In genomic region chr5:16293223-16293622, GRCm38 (mm10) we compare ENCODE assay signal across 9 mouse cellular contexts.
DNase-seq lines count a peak whose midpoint lies in the region; ATAC-seq lines count a peak whose summit lies in the region.
"Had no signal": no experiment of that assay in that cellular context is flagged by ENCODE, and none has a peak within 500 bp of the region (broad histone marks: within the 10 kb centered on the region; RNA-seq: fewer than 3 reads in every experiment).

No protein-coding gene starts in this region.

- H3K36me3 ChIP-seq in midbrain, embryonic 14.5 days (ENCODE audit: control insufficient read depth, insufficient read depth, low read length): no peaks in the 10 kb centered on the region
- no peaks in the 10 kb centered on the region for H3K36me3 ChIP-seq in midbrain, embryonic 15.5 days (replicated peaks)
- H3K36me3 ChIP-seq in embryonic facial prominence, embryonic 14.5 days (ENCODE audit: control insufficient read depth, insufficient read depth, low read length): no peaks in the 10 kb centered on the region

- H3K4me1 ChIP-seq in midbrain, embryonic 14.5 days (ENCODE audit: control insufficient read depth, insufficient read depth, low read length): no peaks in the 10 kb centered on the region
- H3K4me1 ChIP-seq in midbrain, embryonic 15.5 days: no peaks in the 10 kb centered on the region
- peaks cover 5% of the 10 kb centered on the region; the same call in 1 of the 2 replicates for H3K4me1 ChIP-seq in embryonic facial prominence, embryonic 14.5 days (ENCODE audit: control insufficient read depth, insufficient read depth, low read length)
- H3K4me1 ChIP-seq: heart, embryonic 13.5 days had no signal

- WGBS in midbrain, embryonic 14.5 days: 22% methylated on average over 1 of the region's 1 CpGs
- WGBS in midbrain, embryonic 15.5 days: 11% methylated on average over 1 of the region's 1 CpGs
- 2% methylated on average over 1 of the region's 1 CpGs for WGBS in embryonic facial prominence, embryonic 14.5 days

- intact Hi-C loops in gastrocnemius, postnatal 36 days (cut with DNase I): no loop called here

- no peak for ATAC-seq in midbrain, embryonic 14.5 days (ENCODE audit: low FRiP score, low TSS enrichment)
- no peak for ATAC-seq in midbrain, embryonic 15.5 days (replicated peaks)
- no peak for ATAC-seq in embryonic facial prominence, embryonic 14.5 days (ENCODE audit: low read depth)

- H3K9me3 ChIP-seq in midbrain, embryonic 14.5 days (ENCODE audit: control insufficient read depth, low read length): no peaks in the 10 kb centered on the region
- no peaks in the 10 kb centered on the region for H3K9me3 ChIP-seq in midbrain, embryonic 15.5 days
- no peaks in the 10 kb centered on the region for H3K9me3 ChIP-seq in embryonic facial prominence, embryonic 14.5 days (ENCODE audit: control insufficient read depth, low read length)
- H3K9me3 ChIP-seq: heart, embryonic 13.5 days had no signal

- no peak overlapping the region for H3K4me3 ChIP-seq in midbrain, embryonic 14.5 days (replicated peaks; ENCODE audit: low read depth, low read length)
- no peak overlapping the region for H3K4me3 ChIP-seq in midbrain, embryonic 15.5 days
- no peak overlapping the region for H3K4me3 ChIP-seq in embryonic facial prominence, embryonic 14.5 days (ENCODE audit: low read depth, low read length)
- H3K4me3 ChIP-seq: heart, embryonic 13.5 days had no signal

- no peak overlapping the region for H3K4me2 ChIP-seq in midbrain, embryonic 14.5 days (ENCODE audit: low read length)
- H3K4me2 ChIP-seq in midbrain, embryonic 15.5 days: no peak overlapping the region
- no peak overlapping the region for H3K4me2 ChIP-seq in embryonic facial prominence, embryonic 14.5 days (ENCODE audit: low read depth, low read length)
- H3K4me2 ChIP-seq: heart, embryonic 13.5 days had no signal

- peak; percentile 18 for DNase-seq in gastrocnemius, postnatal 10 days
- no peak for DNase-seq in gastrocnemius, postnatal 36 days
- DNase-seq in midbrain, embryonic 14.5 days: peak; percentile 85
- peak; percentile 27 for DNase-seq in Muller cell, postnatal 12 days (ENCODE audit: inconsistent ontology term)
- peak; percentile 40 for DNase-seq in embryonic facial prominence, embryonic 14.5 days (ENCODE audit: low spot score)
- peak; percentile 61 for DNase-seq in lung, postnatal 10 days
- DNase-seq in spleen, postnatal 4 days (ENCODE audit: low spot score in 2 of 2): no peak

- no peak overlapping the region for H3K9ac ChIP-seq in midbrain, embryonic 14.5 days (replicated peaks; ENCODE audit: low read length)
- no peak overlapping the region for H3K9ac ChIP-seq in midbrain, embryonic 15.5 days
- no peak overlapping the region for H3K9ac ChIP-seq in embryonic facial prominence, embryonic 14.5 days (ENCODE audit: low read depth, low read length)
- H3K9ac ChIP-seq: heart, embryonic 13.5 days had no signal

- no peak overlapping the region for H3K27ac ChIP-seq in midbrain, embryonic 14.5 days (replicated peaks; ENCODE audit: low read depth, low read length)
- no peak overlapping the region for H3K27ac ChIP-seq in midbrain, embryonic 15.5 days
- no peak overlapping the region for H3K27ac ChIP-seq in embryonic facial prominence, embryonic 14.5 days (replicated peaks; ENCODE audit: low read depth, low read length)
- H3K27ac ChIP-seq: heart, embryonic 13.5 days had no signal

- no peaks in the 10 kb centered on the region for H3K27me3 ChIP-seq in midbrain, embryonic 14.5 days (ENCODE audit: control insufficient read depth, insufficient read depth, low read length)
- H3K27me3 ChIP-seq in midbrain, embryonic 15.5 days (replicated peaks): no peaks in the 10 kb centered on the region
- no peaks in the 10 kb centered on the region for H3K27me3 ChIP-seq in embryonic facial prominence, embryonic 14.5 days (replicated peaks; ENCODE audit: control insufficient read depth, insufficient read depth, low read length)
- H3K27me3 ChIP-seq: heart, embryonic 13.5 days had no signal

Comparison
In these comparisons a context has a peak if more than half of its experiments do, and no peak if none do; other contexts are left out.
1. DNase-seq: peak in gastrocnemius, postnatal 10 days (single experiment), midbrain, embryonic 14.5 days (single experiment), Muller cell, postnatal 12 days (single experiment), embryonic facial prominence, embryonic 14.5 days (single experiment) and lung, postnatal 10 days (single experiment); none in gastrocnemius, postnatal 36 days (0 of 2) and spleen, postnatal 4 days (0 of 2).